Mouse (Mus musculus): Measurements from ENCODE around the gene Gfi1. TPM values are rescaled to one million over a fixed set of nuclear protein-coding genes. Genes with fewer than 3 reads are reported as not detected.

Gfi1 gene
- polyA plus RNA-seq, 2 experiments, result 0.55 to 1.6 TPM

- ATAC-seq (ENCODE audit: low FRiP score, low read depth) (no peak), DNase-seq (ENCODE audit: low spot score) (no peak)
- Histone ChIP-seq H3K27ac (replicated peaks; ENCODE audit: low read depth, low read length) (no peak overlapping the region), H3K9ac (ENCODE audit: low read depth, low read length, severe bottlenecking) (no peak overlapping the region), H3K4me1 (ENCODE audit: control insufficient read depth, insufficient read depth, low read length) (no peaks in the 10 kb centered on the region), H3K27me3 (ENCODE audit: control insufficient read depth, insufficient read depth, low read length) (no peaks in the 10 kb centered on the region), H3K4me3 (replicated peaks; ENCODE audit: low read length) (no peak overlapping the region), H3K36me3 (ENCODE audit: control insufficient read depth, insufficient read depth, low read length) (no peaks in the 10 kb centered on the region), H3K4me2 (replicated peaks; ENCODE audit: low read depth, low read length, severe bottlenecking) (no peak overlapping the region), H3K9me3 (ENCODE audit: control insufficient read depth, low read length) (no peaks in the 10 kb centered on the region)
- 89% methylated on average over 10 of the region's 10 CpGs for WGBS
- TF ChIP-seq POLR2A (IDR thresholded peaks at IDR 0.05; ENCODE audit: borderline replicate concordance, extremely low read depth, insufficient read depth, insufficient read length), result no peak
Measured at GRCm38 (mm10) chr5:107700873-107701272, 25.0 kb downstream of the Gfi1 start.

GRCm38 (mm10) chr5:107698888-107699287, 26.9 kb downstream of the Gfi1 start:
- no peak for TF ChIP-seq POLR2A (IDR thresholded peaks at IDR 0.05; ENCODE audit: borderline replicate concordance, extremely low read depth, insufficient read depth, insufficient read length)
- no peak overlapping the region for H3K9ac ChIP-seq (ENCODE audit: low read depth, low read length, severe bottlenecking)
- no peaks in the 10 kb centered on the region for H3K27me3 ChIP-seq (ENCODE audit: control insufficient read depth, insufficient read depth, low read length)
- no peaks in the 10 kb centered on the region for H3K9me3 ChIP-seq (ENCODE audit: control insufficient read depth, low read length)
- no peak overlapping the region for H3K4me3 ChIP-seq (replicated peaks; ENCODE audit: low read length)
- DNase-seq (ENCODE audit: low spot score) (no peak), ATAC-seq (ENCODE audit: low FRiP score, low read depth) (no peak)
- H3K4me2 ChIP-seq (replicated peaks; ENCODE audit: low read depth, low read length, severe bottlenecking), result no peak overlapping the region
- WGBS, result 81% methylated on average over 8 of the region's 8 CpGs
- H3K4me1 ChIP-seq (ENCODE audit: control insufficient read depth, insufficient read depth, low read length), result no peaks in the 10 kb centered on the region
- H3K36me3 ChIP-seq (ENCODE audit: control insufficient read depth, insufficient read depth, low read length), result no peaks in the 10 kb centered on the region
- H3K27ac ChIP-seq (replicated peaks; ENCODE audit: low read depth, low read length), result no peak overlapping the region

GRCm38 (mm10) chr5:107695019-107695418, 30.8 kb downstream of the Gfi1 start:
- no peaks in the 10 kb centered on the region for H3K4me1 ChIP-seq (ENCODE audit: control insufficient read depth, insufficient read depth, low read length)
- no peak overlapping the region for H3K4me2 ChIP-seq (replicated peaks; ENCODE audit: low read depth, low read length, severe bottlenecking)
- WGBS, result 82% methylated on average over 3 of the region's 3 CpGs
- no peaks in the 10 kb centered on the region for H3K27me3 ChIP-seq (ENCODE audit: control insufficient read depth, insufficient read depth, low read length)
- H3K4me3 ChIP-seq (replicated peaks; ENCODE audit: low read length), result no peak overlapping the region
- no peak overlapping the region for H3K27ac ChIP-seq (replicated peaks; ENCODE audit: low read depth, low read length)
- no peak overlapping the region for H3K9ac ChIP-seq (ENCODE audit: low read depth, low read length, severe bottlenecking)
- no peak for ATAC-seq (ENCODE audit: low FRiP score, low read depth)
- H3K9me3 ChIP-seq (ENCODE audit: control insufficient read depth, low read length), result no peaks in the 10 kb centered on the region
- DNase-seq (ENCODE audit: low spot score), result no peak
- no peaks in the 10 kb centered on the region for H3K36me3 ChIP-seq (ENCODE audit: control insufficient read depth, insufficient read depth, low read length)
- no peak for TF ChIP-seq POLR2A (IDR thresholded peaks at IDR 0.05; ENCODE audit: borderline replicate concordance, extremely low read depth, insufficient read depth, insufficient read length)

GRCm38 (mm10) chr5:107688499-107688866, 37.4 kb downstream of the Gfi1 start:
- peak overlapping the region; percentile 35 for H3K27ac ChIP-seq (replicated peaks; ENCODE audit: low read depth, low read length)
- no peak for DNase-seq (ENCODE audit: low spot score)
- H3K4me1 ChIP-seq (ENCODE audit: control insufficient read depth, insufficient read depth, low read length), result peaks cover 3% of the 10 kb centered on the region; the same call in 1 of the 2 replicates
- no peak for TF ChIP-seq POLR2A (IDR thresholded peaks at IDR 0.05; ENCODE audit: borderline replicate concordance, extremely low read depth, insufficient read depth, insufficient read length)
- peaks cover 6% of the 10 kb centered on the region; the same call in 1 of the 2 replicates for H3K27me3 ChIP-seq (ENCODE audit: control insufficient read depth, insufficient read depth, low read length)
- WGBS, result 23% methylated on average over 9 of the region's 9 CpGs
- H3K4me2 ChIP-seq (replicated peaks; ENCODE audit: low read depth, low read length, severe bottlenecking), result peak overlapping the region; percentile 61
- H3K9me3 ChIP-seq (ENCODE audit: control insufficient read depth, low read length), result no peaks in the 10 kb centered on the region
- no peaks in the 10 kb centered on the region for H3K36me3 ChIP-seq (ENCODE audit: control insufficient read depth, insufficient read depth, low read length)
- H3K4me3 ChIP-seq (replicated peaks; ENCODE audit: low read length), result peak overlapping the region; percentile 47
- H3K9ac ChIP-seq (ENCODE audit: low read depth, low read length, severe bottlenecking), result peak overlapping the region; percentile 47
- 0 out of 2 replicates have a peak, but pooled peaks have one; percentile 7 for ATAC-seq (ENCODE audit: low FRiP score, low read depth)

- Histone ChIP-seq H3K9ac (ENCODE audit: low read depth, low read length, severe bottlenecking) (peak overlapping the region; percentile 47), H3K4me3 (replicated peaks; ENCODE audit: low read length) (peak overlapping the region; percentile 47), H3K36me3 (ENCODE audit: control insufficient read depth, insufficient read depth, low read length) (no peaks in the 10 kb centered on the region), H3K27me3 (ENCODE audit: control insufficient read depth, insufficient read depth, low read length) (peaks cover 6% of the 10 kb centered on the region; the same call in 1 of the 2 replicates), H3K4me2 (replicated peaks; ENCODE audit: low read depth, low read length, severe bottlenecking) (peak overlapping the region; percentile 61), H3K27ac (replicated peaks; ENCODE audit: low read depth, low read length) (peak overlapping the region; percentile 35; the same call in 1 of the 2 replicates), H3K9me3 (ENCODE audit: control insufficient read depth, low read length) (no peaks in the 10 kb centered on the region), H3K4me1 (ENCODE audit: control insufficient read depth, insufficient read depth, low read length) (peaks cover 3% of the 10 kb centered on the region; the same call in 1 of the 2 replicates)
- ATAC-seq (ENCODE audit: low FRiP score, low read depth), result peak; percentile 90
- WGBS, result 15% methylated on average over 38 of the region's 46 CpGs
- DNase-seq (ENCODE audit: low spot score), result peak; percentile 79
- 0 out of 2 replicates have a peak, but pooled peaks have one; percentile 17 for TF ChIP-seq POLR2A (IDR thresholded peaks at IDR 0.05; ENCODE audit: borderline replicate concordance, extremely low read depth, insufficient read depth, insufficient read length)
Measured at GRCm38 (mm10) chr5:107687592-107688498, 38.0 kb downstream of the Gfi1 start.

Data from limb, embryonic 14.5 days (tissue).